Mouse (Mus musculus): ENCODE measurements at regions not wholly inside any gene's neighbourhood (a gene's known extent, or its start where the extent isn't known, plus 50 kb on each side); places are given as distances from the start of the nearest gene placed in this dataset.

DNA sequence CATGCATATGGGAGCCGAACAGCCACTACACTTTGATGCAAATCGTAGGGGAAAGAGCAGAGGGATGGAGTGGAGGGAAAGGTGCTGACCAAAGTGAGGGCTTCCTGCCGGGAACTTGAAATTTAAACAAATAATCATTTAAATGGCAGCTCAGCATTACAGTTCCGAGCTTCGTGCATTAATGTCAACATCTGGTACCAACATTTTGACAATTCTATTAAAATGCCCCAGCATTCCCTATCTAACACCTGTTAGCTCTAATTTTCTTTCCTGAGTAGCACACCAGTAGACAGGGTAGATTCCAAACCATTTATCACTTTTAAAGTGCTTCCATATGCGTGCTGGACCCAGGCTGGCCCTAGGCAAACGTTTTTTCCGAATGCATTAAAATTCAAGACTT, 178.1 kb downstream of the Emx2 start:
- no peak for TF ChIP-seq CTCF (IDR thresholded peaks at IDR 0.05)
- in situ Hi-C loops (cut with MboI; ENCODE audit: low pct_unique_long_range_greater_than_20kb), result no loop called here
- POLR2A ChIA-PET, result interaction anchor here (0.6 kb wide), 1 partner anchor 219 kb away, joined by 3 read pairs; no protein-coding TSS in a partner anchor
- no peak for ATAC-seq
- CTCF ChIA-PET, result no interaction called here
- H3K27me3 ChIP-seq, result peaks cover 15% of the 10 kb centered on the region
- no peak for DNase-seq (ENCODE audit: low read depth, low spot score)

DNA sequence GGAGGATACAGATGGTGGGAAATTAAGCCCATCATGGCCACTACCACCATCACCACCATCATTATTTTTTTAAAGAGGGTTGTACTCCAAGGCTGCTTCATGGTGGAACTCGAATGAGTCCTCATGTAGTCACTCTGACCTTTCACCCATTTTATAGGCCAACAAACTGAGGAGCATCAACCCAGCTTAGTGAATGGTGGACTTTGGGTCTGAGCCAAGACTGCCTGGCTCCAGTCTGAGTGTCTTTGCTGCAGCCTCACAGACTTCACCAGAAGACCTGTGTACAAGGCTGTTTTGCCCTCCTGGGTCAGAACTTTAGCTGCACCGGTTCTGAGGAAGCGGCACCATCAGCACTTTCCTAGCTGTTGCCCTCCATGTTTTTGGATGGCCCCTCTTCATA, 184.4 kb downstream of the Emx2 start:
- CTCF ChIA-PET, result no interaction called here
- H3K27me3 ChIP-seq, result peaks cover 2% of the 10 kb centered on the region
- ATAC-seq (no peak), DNase-seq (ENCODE audit: low read depth, low spot score) (no peak)
- in situ Hi-C loops (cut with MboI; ENCODE audit: low pct_unique_long_range_greater_than_20kb), result no loop called here
- POLR2A ChIA-PET, result no interaction called here
- no peak for TF ChIP-seq CTCF (IDR thresholded peaks at IDR 0.05)

DNA sequence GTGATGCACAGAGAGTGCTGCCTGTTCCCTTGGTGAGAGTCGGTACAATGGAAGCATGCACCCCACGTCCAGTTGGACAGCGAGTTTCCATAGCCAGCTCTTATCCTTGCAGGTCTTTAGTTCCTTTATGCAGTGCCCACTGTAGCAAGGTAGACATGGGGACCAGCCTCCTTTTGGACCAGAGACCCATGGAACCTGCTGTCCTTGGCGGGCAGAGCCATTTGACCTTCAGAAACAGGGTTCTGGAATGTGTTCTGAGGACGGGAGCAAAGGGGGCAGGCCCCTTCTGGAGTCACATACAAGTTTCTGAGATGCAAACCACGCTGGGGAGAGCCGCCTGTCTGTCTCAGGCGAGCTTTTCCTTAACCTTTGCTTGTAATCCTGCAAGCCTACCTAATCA, 188.1 kb downstream of the Emx2 start:
- in situ Hi-C loops (cut with MboI; ENCODE audit: low pct_unique_long_range_greater_than_20kb), result no loop called here
- ATAC-seq, result no peak
- no peaks in the 10 kb centered on the region for H3K27me3 ChIP-seq
- ChIA-PET CTCF (no interaction called here), POLR2A (no interaction called here)
- DNase-seq (ENCODE audit: low read depth, low spot score), result no peak
- TF ChIP-seq CTCF (IDR thresholded peaks at IDR 0.05), result no peak

DNA sequence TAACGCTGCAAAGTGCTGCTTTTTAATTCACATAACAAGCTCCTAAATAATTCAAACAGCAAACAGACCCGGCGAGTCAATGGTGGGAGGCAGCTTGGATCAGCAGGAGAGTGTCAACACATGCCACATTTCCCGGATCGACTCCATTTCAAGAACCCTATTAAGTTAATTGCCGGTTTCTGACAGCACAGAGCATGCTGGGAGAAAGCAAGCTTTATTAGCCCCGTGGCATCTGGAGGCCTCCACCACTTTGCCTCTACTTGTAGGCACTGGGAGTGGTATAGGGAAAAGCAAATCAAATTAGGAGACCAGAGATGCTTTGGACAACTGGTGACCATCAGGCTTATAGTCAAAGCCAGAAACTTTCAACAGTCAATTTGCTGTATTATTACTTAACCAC, 188.5 kb downstream of the Emx2 start:
- ChIA-PET CTCF (interaction anchor here (1.1 kb wide), 1 partner anchor 16 kb away, joined by 3 read pairs; no protein-coding TSS in a partner anchor), POLR2A (no interaction called here)
- no peak for DNase-seq (ENCODE audit: low read depth, low spot score)
- TF ChIP-seq CTCF (IDR thresholded peaks at IDR 0.05), result no peak
- H3K27me3 ChIP-seq, result no peaks in the 10 kb centered on the region
- no peak for ATAC-seq
- in situ Hi-C loops (cut with MboI; ENCODE audit: low pct_unique_long_range_greater_than_20kb), result no loop called here

DNA sequence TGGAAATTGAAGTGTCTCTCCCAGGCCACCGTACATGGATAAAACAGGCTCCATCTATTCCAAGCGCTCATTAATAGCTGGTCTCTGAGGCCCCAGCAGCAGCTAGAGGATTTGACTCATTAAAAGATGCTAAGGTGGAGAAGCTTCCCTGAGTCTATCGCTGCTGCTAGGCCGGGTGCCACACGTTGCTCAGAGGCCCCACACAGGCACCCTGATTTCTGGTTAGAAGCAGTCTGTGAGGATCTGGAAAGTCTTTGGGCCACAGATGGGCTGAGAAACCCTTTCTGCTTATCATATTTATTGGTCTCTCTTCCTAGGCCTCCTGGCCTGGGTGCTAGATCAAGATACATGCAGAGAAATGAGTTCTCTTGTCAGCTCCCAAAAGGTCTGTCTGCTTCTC, 191.2 kb downstream of the Emx2 start:
- in situ Hi-C loops (cut with MboI; ENCODE audit: low pct_unique_long_range_greater_than_20kb), result no loop called here
- no peak for DNase-seq (ENCODE audit: low read depth, low spot score)
- ChIA-PET POLR2A (interaction anchor here (0.9 kb wide), 1 partner anchor 249 kb away, joined by 3 read pairs; no protein-coding TSS in a partner anchor), CTCF (interaction anchor here (0.6 kb wide), 1 partner anchor 116 kb away, joined by 3 read pairs; no protein-coding TSS in a partner anchor)
- no peak for TF ChIP-seq CTCF (IDR thresholded peaks at IDR 0.05)
- ATAC-seq, result no peak
- H3K27me3 ChIP-seq, result no peaks in the 10 kb centered on the region

DNA sequence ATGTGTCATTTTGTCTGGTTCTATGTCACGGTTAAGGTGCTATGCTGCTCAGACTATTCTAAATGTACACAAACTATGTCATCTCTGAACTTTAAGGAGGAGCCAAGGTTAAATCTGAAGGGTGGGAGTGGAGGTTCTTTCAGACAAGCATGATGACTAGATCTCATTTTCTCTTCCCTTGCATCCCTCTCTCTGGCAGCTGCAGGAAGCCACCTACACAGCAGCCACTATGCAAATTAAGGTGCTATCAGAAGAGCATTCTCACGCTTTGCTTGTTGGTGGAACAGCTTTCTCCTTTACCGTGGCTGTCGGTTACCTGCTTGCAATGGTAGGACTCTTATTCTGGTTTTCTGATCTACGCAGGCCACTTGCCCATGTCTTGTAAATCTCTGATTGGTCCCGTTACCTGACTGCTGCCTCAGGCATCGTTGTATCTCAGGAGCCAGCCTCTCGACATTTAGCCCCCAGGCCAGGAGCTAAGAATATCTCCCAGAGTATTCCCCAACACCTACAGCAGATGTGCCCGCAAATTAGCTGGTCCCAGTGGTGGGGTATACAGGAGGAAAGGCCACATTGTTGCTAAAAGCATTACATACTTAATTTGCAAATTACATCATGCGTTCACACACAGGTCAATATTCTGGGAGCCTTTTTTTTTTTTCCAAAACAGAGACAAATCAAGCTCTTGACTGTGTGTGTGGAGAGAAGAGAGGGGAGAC, 192.6 kb downstream of the Emx2 start:
- CTCF ChIA-PET, result interaction anchor here (1.5 kb wide), 1 partner anchor 22 kb away, joined by 5 read pairs; no protein-coding TSS in a partner anchor
- ATAC-seq (no peak), DNase-seq (ENCODE audit: low read depth, low spot score) (no peak)
- in situ Hi-C loops (cut with MboI; ENCODE audit: low pct_unique_long_range_greater_than_20kb), result no loop called here
- TF ChIP-seq CTCF (IDR thresholded peaks at IDR 0.05), result no peak
- H3K27me3 ChIP-seq, result no peaks in the 10 kb centered on the region
- POLR2A ChIA-PET, result interaction anchor here (0.6 kb wide), 1 partner anchor 261 kb away, joined by 3 read pairs; no protein-coding TSS in a partner anchor

DNA sequence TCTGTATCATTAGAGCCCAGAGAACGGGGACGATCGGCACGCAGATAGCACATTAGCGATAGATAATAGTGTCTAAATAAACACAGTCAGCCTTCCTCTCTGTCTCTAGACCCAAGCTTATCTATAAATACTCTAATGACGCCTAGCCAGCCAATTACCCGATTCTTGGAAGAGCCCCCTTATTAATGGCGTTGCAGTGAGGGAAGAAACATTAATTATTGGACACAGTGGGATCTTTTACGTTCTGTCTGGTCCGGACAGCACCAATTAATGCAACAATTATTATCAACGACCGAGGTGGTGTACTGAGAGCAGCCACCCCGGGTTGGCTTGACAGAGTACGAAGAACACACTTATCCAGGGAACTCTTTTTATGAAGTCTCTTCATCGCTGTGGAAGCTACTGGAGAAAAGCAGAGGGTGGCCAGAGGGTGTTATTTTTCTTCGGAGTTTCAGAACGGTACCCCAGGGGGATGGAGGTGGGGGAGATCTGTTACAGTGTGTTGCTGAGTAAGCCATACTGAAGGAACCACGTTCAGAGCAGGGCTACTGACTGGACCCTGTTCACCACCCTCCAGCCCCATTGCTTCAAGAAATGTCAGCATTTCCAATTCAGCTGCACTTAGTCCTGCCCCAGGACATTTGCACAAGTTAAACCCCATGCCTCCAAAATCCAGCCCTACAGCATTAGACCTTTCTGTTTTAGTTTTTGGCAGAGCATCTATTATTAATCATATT, 195.6 kb downstream of the Emx2 start:
- no peak for ATAC-seq
- POLR2A ChIA-PET, result interaction anchor here (0.7 kb wide), 1 partner anchor 221 kb away, joined by 3 read pairs; no protein-coding TSS in a partner anchor
- no peaks in the 10 kb centered on the region for H3K27me3 ChIP-seq
- CTCF ChIA-PET, result no interaction called here
- TF ChIP-seq CTCF (IDR thresholded peaks at IDR 0.05), result no peak
- in situ Hi-C loops (cut with MboI; ENCODE audit: low pct_unique_long_range_greater_than_20kb), result no loop called here
- DNase-seq (ENCODE audit: low read depth, low spot score), result no peak

DNA sequence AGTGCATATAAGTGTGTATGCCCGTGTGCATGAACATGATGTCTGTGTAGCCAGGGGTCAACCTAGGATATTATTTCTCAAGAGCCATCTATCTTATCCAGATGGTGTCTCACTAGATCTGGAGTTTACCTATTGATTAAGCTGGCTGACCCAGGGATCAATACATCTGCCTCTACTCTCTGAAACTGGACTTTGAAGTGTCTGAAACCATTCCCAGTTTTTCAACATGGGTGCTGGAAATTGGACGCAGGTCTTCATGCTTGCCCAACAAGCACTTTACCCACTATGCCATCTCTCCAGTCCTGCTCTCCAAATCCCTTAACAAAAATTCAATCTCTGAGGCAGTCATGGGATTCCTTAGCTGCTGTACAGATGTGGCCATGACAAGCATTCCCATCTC, 197.1 kb downstream of the Emx2 start:
- CTCF ChIA-PET, result no interaction called here
- POLR2A ChIA-PET, result no interaction called here
- ATAC-seq, result no peak

DNA sequence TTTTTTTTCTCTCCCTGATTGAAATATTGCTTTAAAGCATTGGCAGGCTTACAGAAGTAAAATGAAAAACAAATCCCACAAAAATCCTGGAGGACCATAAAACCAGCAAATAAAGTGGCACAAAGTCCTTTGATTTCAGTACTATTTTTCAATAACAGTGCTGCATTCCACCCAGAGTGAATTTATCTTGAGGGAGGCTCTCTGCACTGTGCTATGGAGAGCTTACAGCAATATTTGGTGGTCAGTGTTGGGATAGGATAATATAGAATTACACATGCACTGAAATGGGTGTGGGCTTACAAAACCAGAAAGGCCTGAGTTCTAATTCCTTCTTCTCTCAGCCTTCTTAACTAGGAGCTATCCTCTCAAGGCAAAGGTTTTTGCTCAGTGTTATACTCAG, 211.6 kb downstream of the Emx2 start:
- no peak for TF ChIP-seq CTCF (IDR thresholded peaks at IDR 0.05)
- peaks cover 9% of the 10 kb centered on the region for H3K27me3 ChIP-seq
- DNase-seq (ENCODE audit: low read depth, low spot score) (no peak), ATAC-seq (no peak)
- POLR2A ChIA-PET, result no interaction called here
- in situ Hi-C loops (cut with MboI; ENCODE audit: low pct_unique_long_range_greater_than_20kb), result no loop called here
- CTCF ChIA-PET, result interaction anchor here (0.8 to 1.6 kb wide), 3 partner anchors 9 to 14 kb away, joined by 3 to 7 read pairs (median 4); no protein-coding TSS in a partner anchor

More for the DNA sequence above, 197.1 kb downstream of the Emx2 start:
- in situ Hi-C loops (cut with MboI; ENCODE audit: low pct_unique_long_range_greater_than_20kb), result no loop called here
- H3K27me3 ChIP-seq, result no peaks in the 10 kb centered on the region
- no peak for DNase-seq (ENCODE audit: low read depth, low spot score)
- no peak for TF ChIP-seq CTCF (IDR thresholded peaks at IDR 0.05)

DNA sequence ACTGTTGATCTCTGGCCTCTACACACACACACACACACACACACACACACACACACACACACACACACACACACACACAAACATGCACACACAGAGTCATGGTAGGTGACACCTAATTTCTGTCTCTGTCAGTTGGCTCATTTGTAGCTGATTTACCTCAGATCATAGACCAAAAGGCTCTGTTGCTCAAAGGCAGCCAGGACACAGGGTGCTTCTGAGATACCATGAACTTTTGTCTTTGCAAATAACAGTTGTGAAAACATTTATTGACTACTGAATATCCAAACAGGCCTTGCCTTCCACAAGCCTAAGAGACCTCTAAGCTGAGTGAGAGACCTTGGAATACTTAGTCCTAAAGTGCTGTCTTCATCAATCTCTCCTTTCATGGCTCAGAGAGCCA, 215.4 kb downstream of the Emx2 start:
- peaks cover 6% of the 10 kb centered on the region for H3K27me3 ChIP-seq
- CTCF ChIA-PET, result interaction anchor here (1.1 kb wide), 1 partner anchor 19 kb away, joined by 3 read pairs; no protein-coding TSS in a partner anchor
- no peak for TF ChIP-seq CTCF (IDR thresholded peaks at IDR 0.05)
- no peak for DNase-seq (ENCODE audit: low read depth, low spot score)
- in situ Hi-C loops (cut with MboI; ENCODE audit: low pct_unique_long_range_greater_than_20kb), result no loop called here
- POLR2A ChIA-PET, result no interaction called here
- no peak for ATAC-seq

DNA sequence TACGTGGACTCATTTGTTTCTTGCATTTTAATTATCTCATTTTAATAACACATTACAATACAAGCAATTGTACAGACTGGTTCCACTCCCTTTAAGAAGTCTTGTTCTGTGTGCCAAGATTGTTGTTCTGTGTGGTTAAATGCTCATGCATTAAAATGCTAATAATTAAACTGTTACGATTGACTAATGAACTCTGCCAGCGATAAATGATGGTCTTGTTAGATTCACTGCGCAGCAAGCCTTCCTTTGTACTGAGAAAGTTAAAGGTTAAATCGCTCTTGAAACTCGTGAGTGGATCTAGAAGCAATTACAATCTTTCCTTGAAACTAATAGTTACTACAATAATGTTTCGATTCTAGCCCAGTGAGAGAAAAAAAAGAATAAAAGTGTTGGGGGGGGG, 221.0 kb downstream of the Emx2 start:
- DNase-seq (ENCODE audit: low read depth, low spot score) (no peak), ATAC-seq (no peak)
- in situ Hi-C loops (cut with MboI; ENCODE audit: low pct_unique_long_range_greater_than_20kb), result no loop called here
- no peak for TF ChIP-seq CTCF (IDR thresholded peaks at IDR 0.05)
- CTCF ChIA-PET, result interaction anchor here (1.1 to 2.0 kb wide), 2 partner anchors 11 to 19 kb away, joined by 3 to 4 read pairs; no protein-coding TSS in a partner anchor
- POLR2A ChIA-PET, result no interaction called here
- H3K27me3 ChIP-seq, result no peaks in the 10 kb centered on the region

All from Patski (cell line).